ENCODE assay signal across 1 mouse cellular context in the genomic region with DNA sequence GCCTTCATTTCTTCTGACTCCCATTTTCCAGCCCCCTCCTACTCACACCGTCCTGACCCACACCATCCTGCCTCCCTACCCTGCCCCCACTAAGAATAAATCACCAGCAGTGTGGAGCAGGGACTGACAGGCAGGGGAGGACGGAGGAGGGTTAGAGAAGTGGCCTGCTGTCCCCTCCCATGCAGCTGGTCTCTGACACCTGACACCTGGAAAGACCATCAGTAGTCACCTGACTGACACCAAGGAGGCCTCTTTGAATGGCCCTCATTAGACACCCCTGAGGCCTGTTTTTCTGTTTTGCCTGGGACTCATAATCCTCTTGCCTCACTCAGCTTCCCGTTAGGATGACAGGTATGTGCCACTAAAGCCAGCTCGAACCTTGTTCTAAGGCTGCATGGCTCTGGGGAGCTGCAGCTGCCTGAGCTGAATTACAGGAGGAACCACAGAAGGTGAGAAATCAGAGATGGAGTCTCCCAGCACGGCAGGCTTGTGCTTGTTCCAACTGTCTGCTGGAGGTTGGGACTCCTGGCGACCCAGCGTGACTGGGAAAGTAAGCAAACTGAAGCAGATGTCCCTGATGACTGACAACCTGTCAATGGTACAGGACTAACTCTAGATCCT.
TF ChIP-seq lines count a peak whose summit lies in the region.

No protein-coding gene starts in this region.

TF ChIP-seq in CH12.LX, 34 proteins besides CTCF, POLR2A, EP300 and RAD21 (continued from another document):
- peak; percentile 51; the same call in 1 of the 2 replicates for TF ChIP-seq TCF12 (IDR thresholded peaks at IDR 0.05; ENCODE audit: low read depth, low read length)
- no peak for TF ChIP-seq ZMIZ1 (IDR thresholded peaks at IDR 0.05; ENCODE audit: low read depth, low read length)
TF ChIP-seq in CH12.LX: peak in this region for 4.
